Mouse (Mus musculus) adrenal gland, adult 8-10 months (tissue): ENCODE data around the gene Phf21b. TPM values are rescaled to one million over a fixed set of nuclear protein-coding genes. Genes with fewer than 3 reads are reported as not detected.
A peak's percentile ranks its signal among the peaks of the same experiment; 100 is the strongest.

Experiments
- DNase-seq: peaks from one replicate; pipeline ENCODE4 v3.0.0; 2022
- total RNA-seq, 4 experiments: library from RNA; stranded (reverse); gene quantifications; 2 replicates each; pipeline ENCODE4 v1.2.4; 2022

The Phf21b gene
- 1 to 10 TPM; 4.4 to 5.7 (median 4.9) TPM for total RNA-seq

GRCm38 (mm10) chr15:84856006-84856995 is at the start of gene Phf21b:
Gene Phf21b (minus strand): TSS chr15:84856049.
- DNase-seq = peak; percentile 77

- no peak for DNase-seq
Measured at GRCm38 (mm10) chr15:84903843-84904385, 48.1 kb upstream of the Phf21b start.

- DNase-seq = no peak
Measured at GRCm38 (mm10) chr15:84898077-84898476, 42.2 kb upstream of the Phf21b start.

- no peak for DNase-seq
Measured at GRCm38 (mm10) chr15:84896664-84897063, 40.8 kb upstream of the Phf21b start.

GRCm38 (mm10) chr15:84896216-84896615 is 40.4 kb upstream of the Phf21b start:
- peak; percentile 4 for DNase-seq

- DNase-seq = peak; percentile 21
Measured at GRCm38 (mm10) chr15:84891658-84892057, 35.8 kb upstream of the Phf21b start.

- DNase-seq = no peak
Measured at GRCm38 (mm10) chr15:84891246-84891645, 35.4 kb upstream of the Phf21b start.

GRCm38 (mm10) chr15:84888066-84888465 is 32.2 kb upstream of the Phf21b start:
- DNase-seq = no peak

- DNase-seq = no peak
Measured at GRCm38 (mm10) chr15:84877029-84877815, 21.4 kb upstream of the Phf21b start.

GRCm38 (mm10) chr15:84873867-84874266 is 18.0 kb upstream of the Phf21b start:
- no peak for DNase-seq

GRCm38 (mm10) chr15:84873079-84873478 is 17.2 kb upstream of the Phf21b start:
- DNase-seq = no peak

GRCm38 (mm10) chr15:84871802-84872201 is 16.0 kb upstream of the Phf21b start:
- no peak for DNase-seq

GRCm38 (mm10) chr15:84861911-84862310 is 6.1 kb upstream of the Phf21b start:
- no peak for DNase-seq

- DNase-seq = no peak
Measured at GRCm38 (mm10) chr15:84857623-84858022, 1.8 kb upstream of the Phf21b start.

- peak; percentile 13 for DNase-seq
Measured at GRCm38 (mm10) chr15:84854921-84855901, 638 bp downstream of the Phf21b start.

GRCm38 (mm10) chr15:84854171-84854811 is 1.6 kb downstream of the Phf21b start:
- peak; percentile 26 for DNase-seq

GRCm38 (mm10) chr15:84853261-84854137 is 2.4 kb downstream of the Phf21b start:
- DNase-seq = peak; percentile 58

GRCm38 (mm10) chr15:84852457-84853070 is 3.3 kb downstream of the Phf21b start:
- peak; percentile 16 for DNase-seq

- DNase-seq = no peak
Measured at GRCm38 (mm10) chr15:84850321-84850720, 5.5 kb downstream of the Phf21b start.

GRCm38 (mm10) chr15:84846216-84846615 is 9.6 kb downstream of the Phf21b start:
- no peak for DNase-seq
